Mouse (Mus musculus): ENCODE results near the gene Nfib.

Nfib gene

GRCm38 (mm10) chr4:82359110-82359509 lies 346.4 kb downstream of the Nfib start:
- no peak for DNase-seq (ENCODE audit: low spot score)

GRCm38 (mm10) chr4:82349006-82349405 lies 356.5 kb downstream of the Nfib start:
- DNase-seq (ENCODE audit: low spot score) = no peak

- DNase-seq (ENCODE audit: low spot score) = peak; percentile 65
Measured at GRCm38 (mm10) chr4:82344787-82345186, 360.8 kb downstream of the Nfib start.

- DNase-seq (ENCODE audit: low spot score) = no peak
Measured at GRCm38 (mm10) chr4:82344224-82344623, 361.3 kb downstream of the Nfib start.

GRCm38 (mm10) chr4:82338930-82339329 lies 366.6 kb downstream of the Nfib start:
- DNase-seq (ENCODE audit: low spot score) = no peak

- no peak for DNase-seq (ENCODE audit: low spot score)
Measured at GRCm38 (mm10) chr4:82338481-82338880, 367.1 kb downstream of the Nfib start.

GRCm38 (mm10) chr4:82336951-82337381 lies 368.6 kb downstream of the Nfib start:
- DNase-seq (ENCODE audit: low spot score) = no peak

GRCm38 (mm10) chr4:82335266-82335865 lies 370.2 kb downstream of the Nfib start:
- DNase-seq (ENCODE audit: low spot score) = no peak

GRCm38 (mm10) chr4:82333413-82333812 lies 372.1 kb downstream of the Nfib start:
- no peak for DNase-seq (ENCODE audit: low spot score)

- DNase-seq (ENCODE audit: low spot score) = no peak
Measured at GRCm38 (mm10) chr4:82330095-82330494, 375.5 kb downstream of the Nfib start.

- DNase-seq (ENCODE audit: low spot score) = no peak
Measured at GRCm38 (mm10) chr4:82326140-82326529, 379.4 kb downstream of the Nfib start.

GRCm38 (mm10) chr4:82325409-82326139 lies 380.0 kb downstream of the Nfib start:
- DNase-seq (ENCODE audit: low spot score) = no peak

GRCm38 (mm10) chr4:82324977-82325376 lies 380.6 kb downstream of the Nfib start:
- no peak for DNase-seq (ENCODE audit: low spot score)

GRCm38 (mm10) chr4:82321008-82321407 lies 384.5 kb downstream of the Nfib start:
- DNase-seq (ENCODE audit: low spot score) = no peak

- DNase-seq (ENCODE audit: low spot score) = no peak
Measured at GRCm38 (mm10) chr4:82319388-82319787, 386.2 kb downstream of the Nfib start.

- no peak for DNase-seq (ENCODE audit: low spot score)
Measured at GRCm38 (mm10) chr4:82316168-82316567, 389.4 kb downstream of the Nfib start.

GRCm38 (mm10) chr4:82315710-82316109 lies 389.8 kb downstream of the Nfib start:
- DNase-seq (ENCODE audit: low spot score) = no peak

GRCm38 (mm10) chr4:82310924-82311734 lies 394.4 kb downstream of the Nfib start:
- no peak for DNase-seq (ENCODE audit: low spot score)

- DNase-seq (ENCODE audit: low spot score) = no peak
Measured at GRCm38 (mm10) chr4:82306045-82306444, 399.5 kb downstream of the Nfib start.

GRCm38 (mm10) chr4:82304148-82304871 lies 401.2 kb downstream of the Nfib start:
- DNase-seq (ENCODE audit: low spot score) = peak; percentile 19

- DNase-seq (ENCODE audit: low spot score) = no peak
Measured at GRCm38 (mm10) chr4:82303362-82303900, 402.1 kb downstream of the Nfib start.

GRCm38 (mm10) chr4:82302901-82303300 lies 402.6 kb downstream of the Nfib start:
- no peak for DNase-seq (ENCODE audit: low spot score)

Data from testis, postnatal 14 days (tissue).